Mouse (Mus musculus): ENCODE results near the gene Cd163. TPM values are rescaled to one million over a fixed set of nuclear protein-coding genes. Genes with fewer than 3 reads are reported as not detected.
"Not testable (repeated sequence)": the region's sequence is repeated elsewhere in the genome, so short reads cannot be mapped to it uniquely, and the experiment has no call there.

Cd163 gene
- polyA plus RNA-seq, 1 experiment: 0.28 TPM

DNA sequence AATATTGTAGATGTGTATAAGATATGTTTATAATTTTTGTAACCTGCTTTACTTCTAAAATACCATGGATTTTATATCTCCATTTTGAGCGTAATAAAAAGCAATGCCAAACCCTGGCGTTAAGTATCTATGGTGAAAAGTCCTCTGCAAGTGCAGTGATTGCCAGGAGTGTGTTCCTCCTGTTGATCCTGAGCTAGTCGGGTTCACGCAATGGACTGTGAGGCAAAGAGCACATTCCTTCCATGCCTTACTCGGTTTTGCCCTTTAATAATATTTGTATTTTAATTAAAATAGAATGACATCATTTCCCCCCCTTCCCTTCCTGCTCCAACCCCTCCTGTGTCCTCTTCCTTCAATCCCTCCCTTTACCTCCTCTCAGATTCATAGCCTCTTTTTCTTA, 26.8 kb upstream of the Cd163 start:
- no peaks in the 10 kb centered on the region for H3K4me1 ChIP-seq (ENCODE audit: control insufficient read depth, insufficient read depth, low read length)
- no peaks in the 10 kb centered on the region for H3K9me3 ChIP-seq (replicated peaks; ENCODE audit: control insufficient read depth, insufficient read depth, low read length, poor library complexity, severe bottlenecking)
- H3K27me3 ChIP-seq (ENCODE audit: control insufficient read depth, insufficient read depth, low read length, poor library complexity, severe bottlenecking): no peaks in the 10 kb centered on the region
- TF ChIP-seq CTCF (IDR thresholded peaks at IDR 0.05; ENCODE audit: low read depth, low read length) (no peak), POLR2A (IDR thresholded peaks at IDR 0.05; ENCODE audit: insufficient read depth, low read length) (no peak), EP300 (IDR thresholded peaks at IDR 0.05; ENCODE audit: insufficient read depth, low read depth, low read length) (no peak)
- H3K9ac ChIP-seq (ENCODE audit: low read depth, poor library complexity, severe bottlenecking): no peak overlapping the region
- no peaks in the 10 kb centered on the region for H3K36me3 ChIP-seq (ENCODE audit: control insufficient read depth, insufficient read depth, low read length, poor library complexity, severe bottlenecking)
- no peak overlapping the region for H3K4me3 ChIP-seq (ENCODE audit: low read depth, low read length)
- no peak overlapping the region for H3K27ac ChIP-seq (ENCODE audit: insufficient read depth, low read length)

- Histone ChIP-seq H3K27ac (ENCODE audit: insufficient read depth, low read length) (no peak overlapping the region), H3K36me3 (ENCODE audit: control insufficient read depth, insufficient read depth, low read length, poor library complexity, severe bottlenecking) (no peaks in the 10 kb centered on the region), H3K27me3 (ENCODE audit: control insufficient read depth, insufficient read depth, low read length, poor library complexity, severe bottlenecking) (no peaks in the 10 kb centered on the region), H3K4me3 (ENCODE audit: low read depth, low read length) (no peak overlapping the region), H3K4me1 (ENCODE audit: control insufficient read depth, insufficient read depth, low read length) (no peaks in the 10 kb centered on the region), H3K9me3 (replicated peaks; ENCODE audit: control insufficient read depth, insufficient read depth, low read length, poor library complexity, severe bottlenecking) (no peaks in the 10 kb centered on the region), H3K9ac (ENCODE audit: low read depth, poor library complexity, severe bottlenecking) (no peak overlapping the region)
- TF ChIP-seq EP300 (IDR thresholded peaks at IDR 0.05; ENCODE audit: insufficient read depth, low read depth, low read length) (no peak), CTCF (IDR thresholded peaks at IDR 0.05; ENCODE audit: low read depth, low read length) (no peak), POLR2A (IDR thresholded peaks at IDR 0.05; ENCODE audit: insufficient read depth, low read length) (no peak)
These were observed 26.2 kb upstream of the Cd163 start for GRCm38 (mm10) chr6:124278291-124278690.

GRCm38 (mm10) chr6:124282731-124283130, 21.7 kb upstream of the Cd163 start:
- H3K27ac ChIP-seq (ENCODE audit: insufficient read depth, low read length): no peak overlapping the region
- TF ChIP-seq POLR2A (IDR thresholded peaks at IDR 0.05; ENCODE audit: insufficient read depth, low read length): no peak
- TF ChIP-seq CTCF (IDR thresholded peaks at IDR 0.05; ENCODE audit: low read depth, low read length): no peak
- TF ChIP-seq EP300 (IDR thresholded peaks at IDR 0.05; ENCODE audit: insufficient read depth, low read depth, low read length): no peak
- no peaks in the 10 kb centered on the region for H3K36me3 ChIP-seq (ENCODE audit: control insufficient read depth, insufficient read depth, low read length, poor library complexity, severe bottlenecking)
- no peaks in the 10 kb centered on the region for H3K27me3 ChIP-seq (ENCODE audit: control insufficient read depth, insufficient read depth, low read length, poor library complexity, severe bottlenecking)
- H3K4me3 ChIP-seq (ENCODE audit: low read depth, low read length): no peak overlapping the region
- H3K9me3 ChIP-seq (replicated peaks; ENCODE audit: control insufficient read depth, insufficient read depth, low read length, poor library complexity, severe bottlenecking): peaks cover 13% of the 10 kb centered on the region
- H3K9ac ChIP-seq (ENCODE audit: low read depth, poor library complexity, severe bottlenecking): no peak overlapping the region
- H3K4me1 ChIP-seq (ENCODE audit: control insufficient read depth, insufficient read depth, low read length): no peaks in the 10 kb centered on the region

- H3K27me3 ChIP-seq (ENCODE audit: control insufficient read depth, insufficient read depth, low read length, poor library complexity, severe bottlenecking); H3K4me3 ChIP-seq (ENCODE audit: low read depth, low read length); H3K9ac ChIP-seq (ENCODE audit: low read depth, poor library complexity, severe bottlenecking); H3K9me3 ChIP-seq (replicated peaks; ENCODE audit: control insufficient read depth, insufficient read depth, low read length, poor library complexity, severe bottlenecking); H3K27ac ChIP-seq (ENCODE audit: insufficient read depth, low read length); H3K4me1 ChIP-seq (ENCODE audit: control insufficient read depth, insufficient read depth, low read length); H3K36me3 ChIP-seq (ENCODE audit: control insufficient read depth, insufficient read depth, low read length, poor library complexity, severe bottlenecking): not testable (repeated sequence)
These were observed 7.1 kb upstream of the Cd163 start for GRCm38 (mm10) chr6:124297378-124297777.

- Histone ChIP-seq H3K9ac (ENCODE audit: low read depth, poor library complexity, severe bottlenecking) (no peak overlapping the region), H3K9me3 (replicated peaks; ENCODE audit: control insufficient read depth, insufficient read depth, low read length, poor library complexity, severe bottlenecking) (no peaks in the 10 kb centered on the region), H3K36me3 (ENCODE audit: control insufficient read depth, insufficient read depth, low read length, poor library complexity, severe bottlenecking) (no peaks in the 10 kb centered on the region), H3K27me3 (ENCODE audit: control insufficient read depth, insufficient read depth, low read length, poor library complexity, severe bottlenecking) (no peaks in the 10 kb centered on the region), H3K27ac (ENCODE audit: insufficient read depth, low read length) (no peak overlapping the region), H3K4me3 (ENCODE audit: low read depth, low read length) (no peak overlapping the region), H3K4me1 (ENCODE audit: control insufficient read depth, insufficient read depth, low read length) (no peaks in the 10 kb centered on the region)
- no peak for TF ChIP-seq POLR2A (IDR thresholded peaks at IDR 0.05; ENCODE audit: insufficient read depth, low read length)
- TF ChIP-seq EP300 (IDR thresholded peaks at IDR 0.05; ENCODE audit: insufficient read depth, low read depth, low read length): no peak
- no peak for TF ChIP-seq CTCF (IDR thresholded peaks at IDR 0.05; ENCODE audit: low read depth, low read length)
These were observed 2.8 kb upstream of the Cd163 start for GRCm38 (mm10) chr6:124301447-124302192.

DNA sequence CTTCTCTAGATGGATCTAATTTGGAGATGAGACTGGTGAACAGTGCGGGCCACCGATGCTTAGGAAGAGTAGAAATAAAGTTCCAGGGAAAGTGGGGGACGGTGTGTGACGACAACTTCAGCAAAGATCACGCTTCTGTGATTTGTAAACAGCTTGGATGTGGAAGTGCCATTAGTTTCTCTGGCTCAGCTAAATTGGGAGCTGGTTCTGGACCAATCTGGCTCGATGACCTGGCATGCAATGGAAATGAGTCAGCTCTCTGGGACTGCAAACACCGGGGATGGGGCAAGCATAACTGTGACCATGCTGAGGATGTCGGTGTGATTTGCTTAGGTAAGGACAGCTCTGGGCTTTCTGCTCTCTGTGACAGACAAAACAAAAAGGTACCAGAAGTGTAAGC, 4.5 kb downstream of the Cd163 start:
- Histone ChIP-seq H3K27me3 (ENCODE audit: control insufficient read depth, insufficient read depth, low read length, poor library complexity, severe bottlenecking) (no peaks in the 10 kb centered on the region), H3K27ac (ENCODE audit: insufficient read depth, low read length) (no peak overlapping the region), H3K36me3 (ENCODE audit: control insufficient read depth, insufficient read depth, low read length, poor library complexity, severe bottlenecking) (no peaks in the 10 kb centered on the region), H3K4me1 (ENCODE audit: control insufficient read depth, insufficient read depth, low read length) (no peaks in the 10 kb centered on the region), H3K9me3 (replicated peaks; ENCODE audit: control insufficient read depth, insufficient read depth, low read length, poor library complexity, severe bottlenecking) (no peaks in the 10 kb centered on the region), H3K4me3 (ENCODE audit: low read depth, low read length) (no peak overlapping the region), H3K9ac (ENCODE audit: low read depth, poor library complexity, severe bottlenecking) (no peak overlapping the region)
- no peak for TF ChIP-seq CTCF (IDR thresholded peaks at IDR 0.05; ENCODE audit: low read depth, low read length)
- no peak for TF ChIP-seq EP300 (IDR thresholded peaks at IDR 0.05; ENCODE audit: insufficient read depth, low read depth, low read length)

Measured in ES-Bruce4 (cell line).